Mouse (Mus musculus) gastrocnemius, postnatal 14 days (tissue): ENCODE data around the gene Adad1. TPM values are rescaled to one million over a fixed set of nuclear protein-coding genes. Genes with fewer than 3 reads are reported as not detected.

Experiments used
- DNase-seq: peaks from one replicate; pipeline ENCODE4 v3.0.0; 2021; ENCODE audit warnings: mixed read lengths
- intact Hi-C: fragments of 180-260 bp; cut with DNase I; formaldehyde crosslinking; loops from one replicate; pipeline ENCODE4 v1.15.1; 2025; ENCODE audit warnings: low total_unique reads
- long read RNA-seq, 2 experiments: library from polyadenylated mRNA; stranded (forward); transcript quantifications; one replicate each; pipeline ENCODE4 v2.0.0; 2021
- total RNA-seq, 2 experiments: library from RNA; stranded (reverse); gene quantifications; 2 replicates each; pipeline ENCODE4 v1.2.3; 2021

Adad1 gene
- total RNA-seq = not detected
- long read RNA-seq, experiment 1 = 0 reads
- long read RNA-seq, experiment 2 = 0 reads

DNA sequence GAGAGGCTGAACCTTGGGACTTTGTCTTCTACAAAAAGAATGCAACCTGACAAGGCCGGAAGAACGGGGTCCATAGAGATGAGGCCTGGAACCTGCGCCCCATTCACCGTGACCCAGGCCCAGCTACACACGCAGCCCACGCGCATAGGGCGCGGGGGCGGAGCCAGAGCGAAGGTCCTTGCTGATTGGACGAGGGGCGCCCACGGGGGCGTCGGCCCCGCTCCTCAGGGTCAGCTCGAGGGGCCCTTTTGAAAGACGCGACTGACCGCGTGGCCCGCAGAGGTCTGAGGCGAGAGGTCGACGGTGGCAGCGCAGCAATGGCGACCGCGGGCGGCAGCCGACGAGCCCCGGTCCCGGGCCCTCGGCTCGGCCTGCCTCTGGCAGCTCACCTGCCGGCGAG is at the start of gene Adad1:
Adad1 (plus strand) TSS at position 122 of the 400 bp plus-strand sequence.
- intact Hi-C loops = no loop called here
- no peak for DNase-seq

DNA sequence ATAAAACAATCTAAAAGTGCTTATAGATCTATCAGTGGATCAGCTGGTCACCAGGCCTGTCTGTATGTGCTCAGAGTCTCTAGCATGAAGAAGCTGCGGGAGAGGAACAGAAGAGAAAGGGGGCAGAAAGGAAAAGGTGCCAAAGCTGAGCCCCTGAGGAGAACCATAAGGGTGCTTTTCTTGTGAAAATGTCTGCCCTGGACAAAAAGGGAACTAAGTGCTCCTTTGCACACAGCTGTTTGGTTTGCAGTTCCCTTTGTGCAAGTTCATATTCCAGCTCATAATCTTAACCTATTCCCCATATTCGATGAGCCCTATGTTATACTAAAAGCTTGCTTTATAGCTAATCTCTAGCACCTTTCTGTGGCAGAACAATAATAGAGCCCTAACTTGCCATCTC is 25.3 kb upstream of the Adad1 start:
- intact Hi-C loops = no loop called here
- DNase-seq = no peak

DNA sequence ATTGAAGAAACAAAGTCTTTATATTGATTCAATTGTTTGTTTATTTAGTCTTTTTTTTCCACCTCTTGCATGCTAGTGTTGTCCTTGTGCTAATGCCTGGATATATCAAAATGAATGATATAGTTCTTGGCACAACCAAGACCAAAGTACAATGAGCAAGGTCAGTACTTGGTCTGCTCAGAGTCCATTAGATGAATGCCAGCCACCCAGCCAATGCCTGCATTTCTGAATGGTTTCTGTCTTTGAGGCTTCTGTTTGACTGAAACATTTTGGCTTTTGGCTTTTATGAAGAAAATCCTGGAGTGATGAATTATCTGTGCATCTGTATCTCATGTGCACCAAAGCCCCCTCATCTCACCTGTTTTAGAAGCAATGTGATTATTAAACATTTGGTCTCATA is 23.5 kb upstream of the Adad1 start:
- no peak for DNase-seq
- intact Hi-C loops = no loop called here

DNA sequence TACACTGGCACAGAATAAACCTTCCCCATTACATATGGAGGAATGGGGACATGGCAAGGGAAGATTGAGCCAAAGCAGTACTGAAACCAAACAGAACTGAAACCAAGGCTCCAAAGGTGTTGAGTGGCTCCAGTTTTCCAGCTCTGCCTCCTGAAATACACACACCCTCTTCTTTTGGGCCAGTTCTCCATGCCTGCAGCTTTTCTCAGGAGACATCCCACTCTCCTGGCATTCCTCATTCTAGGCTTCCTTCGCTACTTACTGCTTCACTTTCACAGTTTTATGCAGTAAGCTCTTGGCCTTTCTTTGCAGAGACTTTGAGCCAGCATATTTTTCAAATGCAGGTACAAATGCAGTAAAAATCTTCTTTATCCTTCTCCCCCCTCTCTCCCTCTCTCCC is 11.8 kb upstream of the Adad1 start:
- intact Hi-C loops = loop anchor here (10.0 kb wide), 1 partner anchor 153 kb away; no protein-coding TSS in a partner anchor
- no peak for DNase-seq

DNA sequence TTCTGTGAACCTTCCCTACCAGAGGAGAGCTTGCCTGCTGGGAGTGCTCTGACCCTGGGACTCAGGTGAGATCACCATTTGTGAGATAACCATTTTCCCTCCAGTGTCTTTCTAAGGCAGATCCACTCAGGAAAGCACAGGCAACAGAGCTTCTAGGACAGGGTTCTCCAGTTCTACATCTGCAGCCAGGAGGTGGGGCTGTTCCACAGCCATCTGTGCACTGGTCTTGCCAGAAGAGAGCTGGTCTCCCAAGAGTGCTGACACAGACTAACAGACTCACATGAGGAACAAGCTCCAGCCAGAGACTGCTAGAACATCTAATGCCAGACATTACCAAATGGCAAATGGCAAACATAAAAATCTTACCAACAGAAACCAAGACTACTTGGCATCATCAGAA is 9.9 kb downstream of the Adad1 start:
- intact Hi-C loops = no loop called here
- peak; percentile 66 for DNase-seq

DNA sequence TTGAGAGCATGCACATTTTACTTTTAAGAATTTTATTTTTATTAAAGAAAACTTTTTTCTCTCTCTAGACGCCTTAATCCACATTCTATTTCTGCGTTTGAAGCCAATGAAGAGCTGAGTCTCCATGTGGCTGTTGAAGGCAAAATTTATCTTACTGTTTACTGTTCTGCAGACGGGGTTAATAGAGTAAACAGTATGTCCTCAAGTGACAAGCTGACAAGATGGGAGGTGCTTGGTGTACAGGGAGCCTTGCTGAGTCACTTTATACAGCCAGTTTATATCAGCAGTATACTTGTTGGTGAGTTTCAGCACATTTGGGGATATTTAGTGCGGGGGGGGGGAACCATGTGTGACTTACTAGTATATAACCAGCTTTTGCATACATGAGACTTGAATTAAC is 21.5 kb downstream of the Adad1 start:
- intact Hi-C loops = no loop called here
- no peak for DNase-seq

DNA sequence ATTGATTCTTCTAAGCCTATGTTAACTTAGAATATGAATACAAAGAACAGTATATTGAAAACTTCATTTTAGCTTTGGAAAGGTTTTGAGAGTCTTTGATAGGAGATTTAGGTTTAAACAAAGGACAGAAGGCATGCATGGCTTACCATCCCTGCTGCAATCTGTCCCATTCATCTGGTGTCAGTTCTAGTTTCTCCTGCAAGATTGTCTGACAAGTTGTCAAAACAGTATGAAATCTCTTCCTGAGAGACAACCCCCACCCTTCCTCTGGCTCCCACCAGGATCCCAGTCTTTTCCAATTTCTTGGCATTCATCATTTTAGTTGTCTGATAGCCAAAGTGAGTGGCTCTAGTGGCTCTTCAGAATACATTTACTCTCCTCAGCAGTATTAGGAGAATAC is 27.4 kb downstream of the Adad1 start:
- intact Hi-C loops = no loop called here
- no peak for DNase-seq

DNA sequence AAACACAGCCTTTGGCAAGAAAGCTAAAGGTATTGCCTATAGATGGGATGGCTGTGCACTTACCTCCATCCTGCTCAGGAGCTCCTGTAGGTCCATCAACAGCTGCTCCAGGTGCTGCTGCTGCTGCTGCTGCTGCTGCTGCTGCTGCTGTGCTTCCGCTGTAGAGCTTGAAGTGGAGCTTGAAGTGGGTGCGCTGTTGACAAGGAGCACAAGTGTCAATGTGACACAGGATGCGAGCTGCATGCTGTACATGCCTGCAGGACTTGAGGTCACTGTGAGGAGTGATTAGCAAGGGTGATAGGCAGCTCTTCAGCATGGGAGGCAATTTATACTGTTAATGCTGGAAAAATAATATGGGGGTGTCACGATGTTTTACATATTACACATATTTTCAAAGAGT is 62.3 kb downstream of the Adad1 start, which contains the start of gene Il2:
Il2 (minus strand) TSS at position 305 of the 400 bp plus-strand sequence.
- DNase-seq = no peak
- intact Hi-C loops = no loop called here

DNA sequence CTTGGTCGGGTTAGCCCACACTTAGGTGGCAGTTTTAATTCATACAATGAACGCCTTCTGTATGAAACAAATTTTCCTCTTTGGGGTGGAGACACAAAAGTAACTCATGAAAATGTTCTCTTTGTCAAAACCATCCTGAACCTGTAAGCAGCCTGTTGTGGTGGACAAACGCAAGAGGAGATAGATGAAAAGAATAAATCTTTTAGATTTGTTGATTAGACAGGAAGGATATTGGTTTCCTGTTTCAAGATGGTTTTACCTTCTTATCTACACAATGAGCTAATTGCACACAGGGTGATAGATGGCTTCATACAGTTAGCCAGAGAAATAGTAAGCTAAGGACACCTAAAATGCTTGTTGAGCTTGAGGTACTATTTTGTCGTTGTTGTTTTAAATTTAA is 62.8 kb downstream of the Adad1 start:
- no peak for DNase-seq
- intact Hi-C loops = no loop called here

DNA sequence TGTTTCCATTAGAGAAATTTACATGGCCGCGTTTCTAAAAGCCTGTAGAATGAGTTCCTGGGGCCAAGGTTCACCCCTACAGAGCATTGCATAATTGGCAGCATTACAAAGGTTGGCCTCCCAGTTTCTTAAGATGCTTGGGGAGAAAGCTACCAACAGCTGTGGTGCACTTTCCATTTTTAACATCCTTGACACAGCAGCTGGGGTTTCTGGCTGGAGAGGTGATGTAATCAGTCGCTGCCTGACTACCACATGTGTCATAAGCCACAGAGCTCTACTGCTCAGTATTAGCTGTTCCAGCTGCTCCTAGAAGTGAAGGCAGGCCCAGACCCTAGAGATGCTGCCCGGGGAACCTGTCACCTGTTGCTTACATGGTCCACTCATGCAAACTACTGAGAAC is 64.9 kb downstream of the Adad1 start:
- DNase-seq = peak; percentile 41
- intact Hi-C loops = no loop called here

DNA sequence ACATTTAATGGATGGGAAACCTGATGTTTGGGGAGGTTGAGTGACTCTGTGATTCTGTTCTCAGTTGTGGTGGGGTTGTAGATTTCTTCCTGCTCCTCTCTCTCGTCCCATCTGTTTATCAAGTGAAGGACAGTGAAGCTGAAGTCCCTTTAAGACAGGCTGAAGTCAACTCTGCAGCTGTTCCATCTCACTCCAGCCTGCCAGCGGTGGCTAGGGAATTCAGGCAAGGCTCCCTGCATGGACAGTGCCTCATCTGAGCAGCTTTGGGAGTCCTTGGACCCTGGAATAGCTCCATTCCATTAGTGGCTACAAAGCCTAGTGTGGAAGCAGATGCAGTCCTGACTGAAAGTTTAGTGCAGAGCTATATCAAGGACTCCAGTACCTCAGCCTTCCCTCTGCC is 65.7 kb downstream of the Adad1 start:
- DNase-seq = peak; percentile 43
- intact Hi-C loops = no loop called here

DNA sequence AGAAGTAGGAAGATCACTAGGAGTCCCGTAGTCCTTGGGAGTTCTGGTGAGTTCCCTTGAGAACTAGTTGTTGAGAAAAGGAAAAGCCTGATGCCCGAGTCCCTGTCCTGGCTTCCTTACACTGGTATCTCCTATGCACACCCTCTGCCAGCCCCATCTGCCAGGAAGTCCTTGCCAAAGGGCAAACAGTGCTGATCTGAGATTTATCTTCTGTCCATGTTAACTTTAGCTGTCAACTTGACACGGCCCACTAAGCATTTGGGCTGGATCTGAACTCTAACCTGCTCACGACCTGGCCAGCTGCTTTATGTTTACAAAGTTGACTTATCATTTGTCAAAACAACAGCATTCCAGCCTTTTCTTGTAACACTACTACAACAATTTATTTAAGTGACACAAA is 73.9 kb downstream of the Adad1 start:
- intact Hi-C loops = no loop called here

DNA sequence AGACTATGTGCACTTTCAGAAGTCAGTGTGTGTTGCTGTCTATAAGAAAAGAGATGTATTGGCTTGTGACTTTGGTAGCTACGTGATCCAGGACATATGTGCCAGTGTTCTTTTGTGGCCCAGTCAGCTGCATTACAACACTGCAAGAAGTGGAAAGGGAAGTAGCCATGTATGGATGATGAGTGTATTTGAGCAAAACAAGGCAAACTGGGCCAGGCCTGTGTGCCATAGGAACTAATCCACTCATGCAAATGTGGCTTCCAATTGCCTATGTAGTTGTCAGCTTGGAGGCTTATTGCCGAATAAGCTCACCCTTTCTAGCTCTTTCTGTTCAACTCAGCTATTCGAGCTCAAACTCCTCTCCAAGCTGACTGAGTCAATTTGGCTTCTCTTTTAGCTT is 75.9 kb downstream of the Adad1 start:
- no peak for DNase-seq
- intact Hi-C loops = no loop called here

More for the DNA sequence above, 73.9 kb downstream of the Adad1 start:
- peak; percentile 13 for DNase-seq

DNA sequence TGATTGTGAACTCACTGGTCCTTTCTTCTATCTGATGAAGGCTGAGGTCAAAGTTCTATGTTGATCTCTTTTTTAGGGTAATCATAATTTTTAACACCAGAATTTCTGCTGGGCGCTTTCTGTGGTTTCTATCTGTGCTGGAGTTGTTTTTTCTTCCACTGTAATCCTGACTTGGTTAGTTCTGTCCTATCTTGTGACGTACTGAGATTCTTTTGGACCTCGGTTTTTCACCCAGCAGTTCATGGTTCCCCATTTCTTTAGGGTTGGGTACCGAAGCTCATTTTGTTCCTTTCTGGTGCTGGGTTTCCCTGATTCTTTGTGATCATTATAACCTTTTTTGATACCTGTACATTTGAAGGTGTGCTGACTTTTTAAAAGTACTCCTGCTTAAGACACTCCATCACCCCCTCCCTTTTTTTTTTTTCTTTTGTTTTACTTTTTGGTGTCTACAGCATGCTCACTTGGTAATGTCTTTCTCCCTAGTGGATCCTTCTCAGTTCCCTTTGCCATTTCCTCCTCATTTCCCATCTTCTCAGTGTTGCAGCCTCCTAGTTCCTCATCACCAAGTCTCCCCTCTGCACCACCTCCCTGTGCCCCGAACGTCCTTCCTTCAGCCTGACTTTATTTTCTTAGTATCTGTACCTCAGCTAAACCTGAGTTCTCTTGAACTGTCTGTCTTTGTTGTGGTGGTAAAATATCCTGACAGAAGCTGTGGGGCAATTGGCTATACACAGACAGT is 77.0 kb downstream of the Adad1 start:
- intact Hi-C loops = no loop called here
- DNase-seq = no peak

DNA sequence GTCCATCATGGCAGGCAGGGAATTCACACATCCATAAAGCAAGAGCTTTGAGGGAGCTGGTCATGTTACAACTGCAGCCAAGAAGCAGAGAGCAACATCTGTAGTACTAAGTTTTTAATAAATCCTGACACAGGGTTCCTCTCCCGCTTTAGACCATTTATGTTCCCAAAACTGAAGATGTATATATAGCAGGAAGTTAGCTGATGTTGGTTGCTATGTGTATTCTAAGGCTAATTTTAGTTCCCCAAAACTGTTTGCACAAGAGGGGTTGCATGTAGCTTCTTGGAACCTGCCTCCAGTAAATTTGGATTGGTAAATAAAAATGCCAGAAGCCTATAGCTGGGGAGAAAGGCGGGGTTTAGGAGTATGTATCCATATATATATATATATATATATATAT is 78.5 kb downstream of the Adad1 start:
- no peak for DNase-seq
- intact Hi-C loops = no loop called here

DNA sequence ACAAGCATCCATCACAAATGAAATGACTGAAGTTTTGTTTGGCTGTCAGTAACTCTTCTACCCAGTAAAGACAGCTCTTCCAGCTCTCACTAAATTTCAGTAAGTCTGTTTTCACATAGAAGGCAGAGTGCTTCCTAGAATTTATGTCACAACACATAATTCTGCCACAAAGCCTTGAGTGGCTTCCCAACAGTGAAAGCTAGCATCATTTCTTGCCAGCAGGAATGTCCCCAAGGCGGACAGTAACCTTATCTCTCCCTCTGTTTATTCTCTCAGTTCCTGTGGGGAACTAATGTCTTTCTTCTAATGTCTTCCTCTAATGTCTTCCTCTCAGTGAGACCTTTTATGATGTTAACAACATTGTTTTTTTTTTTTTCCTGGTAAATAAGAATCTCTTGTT is 81.7 kb downstream of the Adad1 start:
- DNase-seq = no peak
- intact Hi-C loops = no loop called here

DNA sequence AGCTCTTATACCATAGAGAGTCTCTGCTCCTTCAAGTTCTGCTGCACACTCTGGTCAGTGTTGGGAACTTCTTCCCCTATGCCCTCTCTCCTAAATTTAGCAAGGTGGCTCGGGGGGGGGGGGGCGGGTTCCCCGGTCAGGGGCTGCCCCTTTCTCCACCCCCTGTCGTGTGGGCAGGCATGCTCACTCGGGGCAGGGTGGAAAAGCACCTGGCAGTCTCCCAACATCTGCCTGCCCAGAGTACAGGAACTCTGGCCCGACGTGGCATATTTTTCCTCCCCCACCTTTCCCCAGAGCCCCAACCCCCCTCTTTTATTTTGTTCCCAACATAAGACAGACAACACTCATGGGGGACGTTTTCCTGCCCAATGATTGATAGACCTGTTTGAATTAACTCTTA is 83.1 kb downstream of the Adad1 start:
- no peak for DNase-seq
- intact Hi-C loops = no loop called here

DNA sequence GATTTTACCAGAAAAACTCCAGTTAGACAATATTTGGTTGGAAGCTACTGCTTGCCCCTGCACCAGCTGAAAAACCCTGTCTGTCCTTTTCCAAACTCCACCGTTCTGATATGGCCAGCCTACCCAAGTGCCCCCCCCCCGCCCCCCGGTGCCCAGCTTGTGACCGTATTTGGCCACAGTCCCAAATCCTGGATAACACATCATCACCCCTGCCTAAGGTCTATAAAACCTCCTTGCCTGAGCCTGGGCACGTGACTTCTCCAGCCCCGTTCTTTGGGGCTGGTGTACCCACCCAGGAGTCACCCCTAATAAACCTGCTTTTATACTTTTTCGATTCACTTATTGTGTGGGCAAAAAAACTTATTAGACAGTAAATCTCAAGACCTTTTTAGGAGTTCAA is 83.5 kb downstream of the Adad1 start:
- intact Hi-C loops = no loop called here
- DNase-seq = no peak

DNA sequence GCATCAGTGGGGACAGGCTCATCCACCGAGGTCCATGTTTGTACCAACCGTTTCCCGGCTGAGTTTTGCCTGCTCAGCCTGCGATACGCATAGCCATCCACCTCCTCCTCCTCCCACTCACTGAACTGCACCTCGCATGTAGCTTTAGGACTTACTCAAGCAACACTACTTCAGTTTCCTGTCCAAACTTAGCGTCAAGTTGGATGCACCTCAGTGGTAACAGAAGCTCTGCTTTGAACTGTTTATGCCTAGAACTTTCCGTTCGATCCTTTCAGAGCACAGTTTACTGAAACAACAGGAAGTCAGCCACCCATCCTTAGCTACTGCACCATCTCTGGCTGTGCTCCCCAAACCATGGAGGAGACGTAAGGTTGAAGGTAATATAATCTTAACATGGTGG is 88.9 kb downstream of the Adad1 start:
- intact Hi-C loops = no loop called here
- no peak for DNase-seq

DNA sequence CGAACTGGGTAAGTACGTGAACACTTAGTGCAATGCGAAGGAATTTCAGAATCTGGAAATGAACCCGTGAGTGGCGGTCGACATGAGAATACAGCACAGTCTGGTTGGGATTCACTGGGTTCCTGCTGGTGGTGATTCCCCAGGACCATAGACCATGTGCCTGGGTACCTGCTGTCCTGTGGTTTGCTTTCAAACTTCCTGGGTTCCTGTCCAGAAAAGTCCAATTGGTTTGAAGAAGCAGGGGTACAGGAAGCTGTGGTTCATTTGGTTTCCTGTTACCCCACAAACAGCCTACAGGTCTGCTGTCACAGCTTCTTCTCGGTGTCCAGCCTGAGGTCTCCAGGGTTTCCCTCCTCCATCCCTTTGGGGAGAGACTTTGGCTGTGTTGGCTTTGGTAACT is 89.7 kb downstream of the Adad1 start:
- no peak for DNase-seq
- intact Hi-C loops = no loop called here

DNA sequence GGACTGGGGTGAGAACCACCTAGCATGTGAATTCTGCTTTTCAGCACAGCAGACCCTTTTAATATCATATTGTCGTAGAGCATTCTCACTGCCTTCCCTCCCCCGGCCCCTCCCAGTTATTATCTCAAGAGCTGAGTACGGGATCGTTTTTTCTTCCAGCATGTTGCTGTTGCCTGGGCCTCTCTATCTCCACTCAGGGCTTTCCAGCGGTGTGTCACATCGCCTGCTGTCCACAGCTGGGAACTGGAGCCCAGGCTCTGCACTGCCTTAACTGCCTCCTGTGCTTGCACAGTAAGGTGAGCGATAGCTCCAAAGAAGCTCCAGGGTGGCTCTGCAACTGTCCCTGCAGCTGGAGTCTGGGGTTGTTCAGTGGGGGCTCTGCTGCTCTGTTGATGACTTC is 91.1 kb downstream of the Adad1 start:
- intact Hi-C loops = no loop called here
- no peak for DNase-seq

DNA sequence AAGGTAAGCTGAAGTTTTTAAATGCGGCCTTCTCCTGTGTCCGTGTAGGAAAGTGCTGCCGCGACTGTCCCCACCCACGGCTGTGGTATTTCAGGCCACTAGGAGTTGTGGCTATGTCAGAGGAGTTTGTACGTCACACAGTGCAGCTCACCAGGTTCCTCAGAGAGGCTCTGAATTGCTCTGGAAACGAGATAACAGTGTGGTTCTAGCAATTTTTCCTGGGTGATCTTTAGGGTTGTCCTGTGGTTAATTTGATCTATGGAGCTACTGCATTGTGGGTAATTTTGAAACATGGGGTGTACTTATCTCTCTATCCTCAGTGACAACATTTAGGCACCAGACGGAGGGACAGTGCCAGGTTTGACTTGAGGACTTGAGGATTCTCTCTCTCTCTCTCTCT is 93.8 kb downstream of the Adad1 start:
- intact Hi-C loops = no loop called here
- DNase-seq = no peak
